Mouse (Mus musculus) olfactory bulb, adult 2 months (tissue): ENCODE measurements at regions not wholly inside any gene's neighbourhood (a gene's known extent, or its start where the extent isn't known, plus 50 kb on each side); places are given as distances from the start of the nearest gene placed in this dataset.

Source experiments
- CTCF ChIP-seq: fragments of 200-500 bp; IDR thresholded peaks from 2 replicates; pipeline ENCODE4 v1.5.1; 2012; ENCODE audit warnings: low read depth, mild to moderate bottlenecking, low read length, moderate library complexity; ENCODE audit not compliant: insufficient read depth
- POLR2A ChIP-seq: fragments of 200-500 bp; IDR thresholded peaks from 2 replicates; pipeline ENCODE4 v1.6.1; 2012; ENCODE audit warnings: mild to moderate bottlenecking, low read depth, low read length, moderate library complexity; ENCODE audit not compliant: insufficient read depth

- no peak for TF ChIP-seq CTCF
- no peak for TF ChIP-seq POLR2A
Measured at GRCm38 (mm10) chr2:159307001-159307400, 512.4 kb downstream of the Dhx35 start.
